Mouse (Mus musculus): Measurements from ENCODE around the gene Ano4.

DNA sequence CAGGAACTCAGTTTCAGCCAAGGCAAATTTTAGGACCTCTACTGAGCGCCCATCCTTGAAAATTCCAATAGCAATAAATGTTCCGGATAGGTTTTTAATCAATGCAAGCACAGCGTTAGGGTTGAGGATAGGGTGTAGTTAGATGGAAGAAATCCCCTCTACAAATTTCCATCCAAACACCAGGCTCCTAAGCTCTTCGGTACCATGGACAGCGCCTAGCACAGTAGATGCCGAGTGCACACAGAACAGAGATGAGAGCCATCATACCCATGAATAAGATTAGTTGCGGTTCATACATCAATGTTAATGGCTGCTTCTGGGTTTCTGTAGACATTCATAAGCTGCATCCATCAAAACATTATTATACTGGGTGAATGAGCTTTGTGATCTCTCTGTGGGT, 120.0 kb downstream of the Ano4 start:
- no peak for TF ChIP-seq CTCF (IDR thresholded peaks at IDR 0.05; ENCODE audit: borderline replicate concordance, insufficient read depth, low read length)
- no peak for TF ChIP-seq POLR2A (IDR thresholded peaks at IDR 0.05; ENCODE audit: low read depth, low read length)

Data from embryonic fibroblast, embryonic 13.5 days (primary cell).